Mouse (Mus musculus) hindlimb bud, embryonic 11.5 days (tissue): Measurements from ENCODE around the gene Irf7.

ENCODE experiments used
- DNase-seq: peaks from one replicate; pipeline ENCODE4 v3.0.0-alpha.2; 2012; ENCODE audit warnings: low read depth, low spot score; ENCODE audit errors: extremely low spot score

The Irf7 gene

DNA sequence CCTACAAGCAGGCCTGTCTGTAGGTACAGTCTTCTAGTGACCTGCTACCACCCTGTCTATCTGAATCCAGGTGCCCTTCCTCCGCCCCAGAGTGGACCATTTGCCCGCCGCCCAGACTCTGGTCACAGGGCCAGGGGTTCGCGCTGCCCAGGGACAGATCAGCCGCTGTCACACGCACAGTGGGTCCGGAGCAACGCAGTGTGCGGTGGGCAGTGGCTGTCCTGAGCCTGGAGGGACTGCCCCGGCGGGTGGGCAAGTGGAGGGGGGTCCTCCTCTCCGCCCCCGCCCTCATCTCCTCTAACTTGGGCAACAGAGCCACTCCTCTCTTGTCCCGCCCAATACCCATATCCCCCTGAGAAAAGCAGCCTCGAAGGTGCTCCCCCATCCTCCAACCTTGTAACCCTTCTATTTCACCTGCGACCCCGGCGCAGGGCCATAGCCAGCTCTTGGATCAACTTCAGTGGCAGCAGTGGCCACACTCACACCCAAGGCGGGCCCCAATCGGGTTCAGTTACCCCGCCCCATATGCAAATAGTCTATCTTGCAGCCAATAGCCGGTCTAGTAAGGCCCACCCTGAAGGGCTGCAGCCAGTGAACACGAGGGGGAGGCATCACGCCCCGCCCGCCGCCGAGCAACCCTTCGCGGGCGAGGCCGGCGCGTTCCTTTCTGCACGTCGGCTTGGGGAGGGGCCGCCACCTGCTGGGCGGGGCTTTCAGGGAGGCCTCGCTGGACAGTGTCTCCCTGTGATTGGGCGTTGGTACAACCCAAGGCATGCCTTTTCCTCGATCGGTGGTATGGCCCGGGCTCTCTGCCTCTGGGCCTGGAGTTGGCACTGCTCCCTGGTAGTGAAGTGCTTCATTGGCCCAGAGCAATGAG, 44.8 kb downstream of the Irf7 start:
- peak; percentile 81 for DNase-seq

DNA sequence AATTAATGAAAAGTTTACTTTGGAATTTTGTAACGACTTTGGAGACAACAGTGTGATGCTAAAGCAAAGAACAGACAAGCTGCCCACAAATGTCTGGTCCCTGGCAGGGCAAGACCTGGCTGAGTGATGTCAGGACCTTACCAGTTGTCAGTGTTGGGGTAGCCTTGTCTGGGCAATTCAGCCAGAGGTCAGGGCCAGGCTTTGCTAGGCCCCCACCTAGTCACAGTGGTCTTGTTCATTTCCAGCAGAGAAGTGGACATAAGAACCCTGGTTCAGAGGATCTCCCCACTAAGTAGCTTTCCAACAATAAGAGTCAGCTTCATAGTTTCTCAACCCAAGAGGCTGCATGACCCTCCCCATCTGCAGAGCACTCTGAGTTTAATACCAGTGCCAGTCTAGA, 45.9 kb downstream of the Irf7 start:
- DNase-seq, result no peak

DNA sequence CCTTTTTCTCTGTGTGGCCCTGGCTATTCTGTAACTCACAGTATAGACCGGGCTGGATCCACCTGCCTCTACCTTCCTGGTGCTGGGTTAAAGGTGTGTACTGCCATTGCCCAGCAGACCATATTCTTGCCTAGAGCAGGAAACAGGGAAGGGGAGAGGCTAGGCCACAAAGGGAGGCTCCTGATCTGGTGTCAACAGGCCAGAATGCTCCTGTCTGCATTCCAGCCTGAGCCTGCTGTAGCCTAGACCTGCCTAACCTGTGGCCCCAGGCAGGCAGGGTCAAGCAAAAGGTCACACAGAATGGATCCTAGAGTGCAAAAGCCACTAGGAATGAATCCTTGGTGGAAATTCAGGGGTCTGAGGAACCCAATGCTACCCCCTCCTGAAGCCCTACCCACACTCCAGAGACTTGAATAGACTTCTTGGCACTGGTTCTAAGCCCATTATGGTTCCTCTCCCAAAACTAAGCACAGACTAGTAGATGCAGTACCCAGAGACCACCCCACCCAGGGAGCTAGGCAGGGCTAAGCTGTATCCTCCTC, 46.7 kb downstream of the Irf7 start:
- no peak for DNase-seq

DNA sequence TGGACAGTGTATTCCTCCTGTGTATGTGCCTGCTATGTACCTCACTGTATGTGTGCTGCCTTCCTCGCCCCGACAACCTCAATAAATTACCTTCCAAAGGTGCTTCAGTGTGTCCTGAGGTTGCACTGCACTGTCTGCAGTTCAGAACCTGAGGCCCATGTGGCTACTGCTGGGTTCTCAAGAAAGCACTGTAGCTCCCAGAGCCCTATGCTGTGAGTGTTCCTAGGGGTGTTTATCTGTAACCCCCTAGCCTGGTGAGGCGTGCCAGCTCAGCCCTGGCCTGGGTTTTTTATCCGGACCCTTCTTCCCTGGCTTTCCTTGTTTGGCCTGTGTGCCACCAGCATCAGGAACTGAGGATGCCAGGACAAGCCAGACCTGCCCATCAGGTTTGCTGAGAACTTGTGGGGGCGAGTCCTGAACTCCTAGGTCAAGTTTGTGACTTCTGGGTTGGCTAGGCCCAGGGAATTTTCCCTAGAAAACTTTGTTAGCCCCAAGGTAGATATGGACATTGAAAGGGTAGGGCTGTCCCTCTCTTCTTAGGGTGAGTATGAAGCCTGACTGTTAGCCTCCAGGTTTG, 47.6 kb downstream of the Irf7 start:
- DNase-seq, result no peak

DNA sequence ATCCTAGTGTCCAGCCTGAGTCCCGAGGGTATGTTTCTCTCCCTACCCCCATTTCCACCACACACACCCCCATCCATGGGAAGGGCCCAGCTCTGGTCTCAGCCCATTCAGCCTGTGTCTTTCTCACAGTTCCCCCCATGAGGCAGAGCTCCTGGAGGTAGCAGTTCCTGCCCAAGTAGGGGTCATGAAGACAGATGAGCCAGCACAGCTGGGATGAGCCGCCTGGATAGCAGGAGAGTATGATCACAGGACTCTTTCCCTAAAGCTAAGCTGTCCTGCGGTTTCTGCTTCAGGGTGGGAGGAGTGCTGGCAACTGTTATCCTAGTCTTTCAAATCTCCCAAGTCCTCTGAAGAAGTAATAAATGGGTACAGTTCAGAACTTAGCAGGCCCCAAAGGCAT, 48.1 kb downstream of the Irf7 start:
- no peak for DNase-seq

DNA sequence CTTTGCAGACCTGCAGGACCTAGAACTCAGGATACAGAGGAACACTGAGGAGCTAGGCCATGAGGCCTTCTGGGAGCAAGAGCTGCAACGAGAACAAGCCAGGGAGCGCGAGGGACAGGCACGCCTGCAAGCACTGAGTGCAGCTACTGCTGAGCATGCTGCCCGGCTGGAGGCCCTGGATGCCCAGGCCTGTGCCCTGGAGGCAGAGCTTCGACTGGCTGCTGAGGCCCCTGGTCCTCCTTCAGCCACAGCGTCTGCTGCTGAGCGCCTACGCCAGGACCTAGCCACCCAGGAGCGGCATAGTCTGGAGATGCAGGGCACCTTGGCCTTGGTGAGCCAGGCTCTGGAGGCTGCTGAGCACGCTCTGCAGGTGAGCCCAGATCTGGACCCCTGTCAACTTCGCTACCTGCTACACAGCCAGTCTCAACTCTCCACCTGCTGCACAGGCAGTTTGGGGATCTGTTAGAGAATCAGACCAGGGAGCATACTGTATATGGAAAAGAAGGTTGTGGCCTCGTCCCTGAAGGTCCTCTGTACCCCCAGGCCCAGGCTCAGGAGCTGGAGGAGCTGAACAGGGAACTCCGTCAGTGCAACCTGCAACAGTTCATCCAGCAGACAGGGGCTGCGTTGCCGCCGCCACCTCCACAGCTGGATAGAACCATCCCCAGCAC, 48.8 kb downstream of the Irf7 start:
- no peak for DNase-seq

DNA sequence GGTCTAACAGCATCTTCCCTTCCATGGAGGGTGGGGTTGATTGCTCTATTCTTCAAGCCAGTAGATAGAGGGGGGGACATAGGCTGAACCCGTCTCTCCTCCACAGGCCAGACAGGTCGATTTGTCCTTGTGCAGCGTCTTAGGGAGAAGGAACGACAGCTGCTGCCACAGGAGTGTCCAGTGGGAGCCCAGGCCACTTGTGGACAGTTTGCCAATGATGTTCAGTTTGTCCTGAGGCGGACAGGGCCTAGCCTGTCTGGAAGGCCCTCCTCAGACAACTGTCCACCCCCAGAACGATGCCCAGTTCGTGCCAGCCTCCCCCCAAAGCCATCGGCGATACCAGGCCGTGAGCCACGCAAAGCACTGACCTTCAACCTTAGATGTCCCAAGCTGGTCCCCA, 49.4 kb downstream of the Irf7 start:
- no peak for DNase-seq

DNA sequence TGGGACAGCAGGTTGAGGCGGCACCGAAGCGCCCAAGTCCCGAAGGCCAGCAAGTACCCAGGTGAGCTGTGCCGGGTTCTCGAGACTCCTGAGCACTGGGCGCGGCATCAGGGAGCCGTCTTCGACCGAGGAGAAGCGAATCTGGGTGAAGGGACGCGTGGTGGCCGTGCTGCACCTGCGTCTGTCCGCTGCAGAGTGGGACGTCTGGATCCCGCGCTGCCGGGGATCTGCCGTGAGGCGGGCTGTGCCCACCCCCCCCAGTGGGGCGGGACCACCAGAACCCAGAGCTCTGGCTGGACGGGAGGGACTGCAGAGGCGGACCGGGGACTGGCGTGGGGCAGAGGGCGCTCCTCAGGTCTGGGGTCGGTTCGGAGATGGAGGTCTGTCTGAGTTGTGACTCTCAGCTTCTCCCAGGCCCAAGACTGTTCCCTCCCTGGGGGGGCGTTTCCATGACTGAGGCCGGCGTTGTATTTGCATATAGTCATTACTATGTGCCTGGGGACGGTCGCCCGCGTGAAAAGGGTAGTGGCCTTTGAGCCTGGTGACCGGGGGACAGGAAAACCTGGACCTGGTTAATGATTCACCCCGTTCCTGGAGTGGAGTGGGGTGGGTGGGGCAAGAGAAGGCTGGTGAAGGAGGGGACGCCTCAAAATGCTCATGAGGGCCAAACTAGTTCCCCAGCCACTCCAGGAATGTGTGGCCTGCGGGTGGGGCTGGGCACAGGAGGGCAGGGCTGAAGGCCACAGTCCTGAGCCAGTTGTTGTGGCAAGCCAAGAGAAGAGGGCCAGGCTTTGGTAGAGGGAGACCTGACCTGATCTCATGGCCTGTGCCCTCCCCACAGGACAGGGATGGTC, 50.2 kb downstream of the Irf7 start:
- DNase-seq, result no peak

DNA sequence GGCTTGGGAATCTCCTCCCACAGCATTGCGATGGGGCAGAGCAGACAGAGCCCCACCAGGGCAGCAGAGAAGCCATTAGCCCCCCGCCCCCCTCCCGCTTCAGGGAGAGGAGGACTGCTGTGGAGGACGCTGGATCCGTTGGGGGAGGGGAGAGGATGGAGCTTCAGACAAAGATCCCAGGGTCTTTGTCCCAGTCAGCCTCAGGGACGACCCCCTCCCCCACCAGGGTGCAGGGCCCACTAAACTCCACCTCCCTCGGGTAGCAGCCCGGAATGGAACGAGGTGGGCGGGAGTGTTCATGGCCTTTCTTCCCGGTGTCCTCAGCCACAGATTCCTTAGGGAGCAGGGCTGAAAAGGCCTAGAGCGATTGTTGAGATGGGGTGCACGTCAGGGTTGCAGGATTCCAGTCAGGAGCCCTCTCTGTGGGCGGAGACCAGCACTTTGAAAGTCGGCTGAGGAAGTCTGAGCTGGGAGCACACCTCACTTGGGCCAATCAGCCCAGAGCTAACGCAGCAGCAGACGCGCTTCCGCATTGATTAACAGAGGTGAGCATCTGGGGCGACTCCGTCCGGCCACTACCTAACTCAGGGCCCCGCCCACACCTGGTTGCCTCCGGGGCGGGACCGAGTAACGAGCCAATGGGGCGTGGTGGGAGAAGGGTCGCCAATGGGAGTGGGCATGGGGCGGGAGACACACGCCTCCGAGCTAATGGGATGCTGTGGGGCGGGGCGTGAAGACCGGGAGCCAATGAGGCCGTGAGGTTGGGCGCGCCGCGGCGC, 51.0 kb downstream of the Irf7 start, which contains the start of gene Rassf7:
TSS of gene Rassf7 (plus strand) at position 760 of the 779 bp plus-strand sequence.
- peak; percentile 75 for DNase-seq

DNA sequence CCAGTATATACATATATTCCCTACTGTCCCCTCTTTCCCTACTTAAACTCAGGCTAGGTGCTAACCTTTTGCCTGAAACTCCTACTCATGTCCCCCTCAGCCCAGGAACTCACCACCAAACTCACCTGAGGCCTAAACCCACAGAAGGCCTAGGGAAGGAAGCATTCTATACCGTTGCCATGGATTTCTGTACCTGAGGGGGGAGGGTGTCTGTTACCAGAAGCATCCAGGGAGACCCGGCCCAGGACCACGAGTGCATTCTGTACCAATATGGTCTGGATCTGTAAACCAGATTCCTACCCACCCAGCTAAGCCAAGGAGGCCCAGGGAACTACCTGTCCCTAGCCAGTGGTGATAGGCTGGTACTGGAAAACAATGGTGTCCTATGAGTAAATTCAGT, 52.0 kb downstream of the Irf7 start:
- DNase-seq, result no peak

DNA sequence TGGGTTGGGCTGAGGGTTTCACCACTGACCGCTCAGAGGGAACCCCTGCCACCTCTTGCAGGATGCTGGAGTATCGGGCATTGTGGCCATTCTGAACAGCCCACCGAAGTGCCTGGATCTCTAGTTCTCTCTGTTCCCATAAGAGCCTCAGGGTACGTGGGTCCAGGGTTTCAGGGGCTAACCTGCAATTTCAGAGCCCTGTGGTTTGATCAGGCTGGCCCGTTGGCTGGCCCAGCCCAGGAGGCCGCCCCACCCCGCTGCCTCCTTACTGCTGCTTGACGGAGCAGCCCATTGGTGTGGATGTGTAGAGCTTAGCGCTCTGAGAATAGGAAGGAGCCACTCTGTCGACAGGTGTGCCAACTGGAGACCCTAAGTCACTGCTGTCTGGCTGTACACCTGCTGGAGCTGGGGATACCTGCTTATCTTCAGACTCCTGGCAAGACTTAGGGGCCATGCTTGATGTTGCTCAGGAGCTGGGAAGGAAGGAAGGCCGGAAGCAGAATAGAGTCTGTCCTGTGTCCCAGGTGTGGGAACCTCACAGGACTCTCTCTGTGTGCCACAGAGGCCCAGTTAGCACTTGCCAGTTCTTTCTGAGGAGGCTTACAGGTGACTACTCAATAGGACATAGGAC, 52.6 kb downstream of the Irf7 start, which contains the start of gene Lmntd2:
TSS of gene Lmntd2 (minus strand) at position 476 of the 631 bp plus-strand sequence.
- DNase-seq, result no peak

DNA sequence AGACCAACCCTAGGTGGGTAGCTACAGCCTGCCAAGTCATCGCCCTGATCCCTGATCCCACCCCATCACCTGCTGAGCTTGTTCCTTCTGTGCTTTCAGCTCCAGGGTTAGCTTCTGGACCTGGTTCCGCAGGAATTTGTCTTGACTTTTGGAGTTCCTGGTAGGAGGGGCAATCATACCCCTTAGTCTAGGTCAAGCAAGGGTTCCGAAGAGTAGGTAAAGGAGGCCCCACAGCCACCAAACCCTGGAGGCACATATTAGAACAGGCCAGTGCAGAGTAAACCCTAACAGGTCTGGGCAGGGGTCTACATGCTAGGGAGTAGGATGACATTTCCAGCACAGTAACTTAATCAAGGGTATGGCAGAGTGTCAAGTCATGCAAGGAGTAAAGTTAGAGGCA, 53.1 kb downstream of the Irf7 start:
- DNase-seq, result no peak
